8 mouse cellular contexts compared by ENCODE assay signal in genomic region chr10:66919953-66920760, GRCm38 (mm10).
A peak's percentile ranks its signal among the peaks of the same experiment; 100 is the strongest.
DNase-seq lines count a peak whose midpoint lies in the region; ATAC-seq lines count a peak whose summit lies in the region.

No protein-coding gene starts in this region.

- peak; percentile 69 for ATAC-seq in granulocyte monocyte progenitor cell, adult 5-6 weeks (replicated peaks; ENCODE audit: poor library complexity, severe bottlenecking)
- peak; percentile 49 for ATAC-seq in intestine, embryonic 16.5 days

- peaks cover 29% of the 10 kb centered on the region for H3K4me1 ChIP-seq in intestine, embryonic 16.5 days (ENCODE audit: control insufficient read depth, insufficient read depth, low read length)

- peak; percentile 77 for DNase-seq in layer of hippocampus, adult 11-12 months (ENCODE audit: low spot score)
- no peak for DNase-seq in layer of hippocampus, adult 9-10 months (ENCODE audit: low spot score)
- DNase-seq in embryo, embryonic 11.5 days (ENCODE audit: low read depth, low spot score), result peak; percentile 80
- peak; percentile 60 to 67 for DNase-seq in left cerebral cortex, postnatal 36 days (ENCODE audit: low spot score in 2 of 2)
- peak; percentile 91 for DNase-seq in mesoderm, embryonic 11.5 days (ENCODE audit: low read depth, low spot score)
- peak; percentile 54 to 76 for DNase-seq in right cerebral cortex, postnatal 36 days (ENCODE audit: low spot score in 2 of 2)

- H3K4me3 ChIP-seq in intestine, embryonic 16.5 days (ENCODE audit: low read length), result peak overlapping the region; percentile 7

- no peaks in the 10 kb centered on the region for H3K27me3 ChIP-seq in intestine, embryonic 16.5 days (replicated peaks; ENCODE audit: control insufficient read depth, insufficient read depth, low read length)

- H3K27ac ChIP-seq in intestine, embryonic 16.5 days (ENCODE audit: low read length), result peak overlapping the region; percentile 85

- H3K36me3 ChIP-seq in intestine, embryonic 16.5 days (ENCODE audit: control insufficient read depth, insufficient read depth, low read length), result no peaks in the 10 kb centered on the region

- H3K9ac ChIP-seq in intestine, embryonic 16.5 days (ENCODE audit: low read depth, low read length), result peak overlapping the region; percentile 27

- 2% methylated on average over 13 of the region's 14 CpGs for WGBS in intestine, embryonic 16.5 days

- H3K4me2 ChIP-seq in intestine, embryonic 16.5 days (ENCODE audit: low read depth, low read length), result peak overlapping the region; percentile 43

- intact Hi-C loops in left cerebral cortex, postnatal 36 days (cut with DNase I), result loop anchor here (1.0 to 5.0 kb wide), 2 partner anchors 82 to 176 kb away; partner anchors contain the start of genes Jmjd1c and Reep3

- H3K9me3 ChIP-seq in intestine, embryonic 16.5 days (ENCODE audit: control insufficient read depth, low read length), result no peaks in the 10 kb centered on the region
